In the genomic region with DNA sequence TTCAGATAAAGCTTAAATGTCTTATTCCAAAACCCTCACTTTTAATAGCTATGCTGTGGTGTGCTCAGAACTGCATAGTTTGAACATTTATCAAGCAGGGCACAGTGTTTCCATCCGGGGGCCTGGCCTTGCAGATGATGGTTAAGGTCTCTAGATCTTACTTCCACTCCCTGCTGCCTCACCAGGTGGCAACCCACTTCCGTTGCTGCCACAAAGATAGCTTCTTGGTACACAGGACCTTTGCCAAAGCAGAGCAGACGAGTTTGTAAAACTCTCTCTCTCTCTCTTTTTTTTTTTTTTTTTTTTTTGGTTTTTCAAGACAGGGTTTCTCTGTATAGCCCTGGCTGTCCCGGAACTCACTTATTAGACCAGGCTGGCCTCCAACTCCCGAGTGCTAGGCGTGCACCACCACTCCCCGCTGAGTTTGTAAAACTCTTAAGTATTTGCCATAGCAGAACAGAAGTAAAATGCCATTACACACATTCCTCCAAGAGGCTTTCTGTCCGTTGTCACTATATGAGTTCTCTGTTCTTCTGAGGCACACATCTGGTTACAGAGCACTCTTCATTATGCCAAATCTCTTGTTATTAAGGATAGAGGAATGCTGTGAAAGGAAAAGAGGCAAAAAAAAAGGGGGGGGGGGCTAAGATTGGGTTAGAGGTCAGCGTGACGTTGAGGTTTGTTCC, we compare ENCODE assay signal across 8 mouse cellular contexts. TPM values are rescaled to one million over a fixed set of nuclear protein-coding genes. Genes with fewer than 3 reads are reported as not detected.
A peak's percentile ranks its signal among the peaks of the same experiment; 100 is the strongest.
DNase-seq lines count a peak whose midpoint lies in the region; ATAC-seq lines count a peak whose summit lies in the region.

No protein-coding gene starts in this region.

- WGBS in embryonic facial prominence, embryonic 11.5 days = 68% methylated on average over 10 of the region's 10 CpGs
- WGBS in intestine, embryonic 15.5 days = 59% methylated on average over 10 of the region's 10 CpGs
- 61% methylated on average over 10 of the region's 10 CpGs for WGBS in midbrain, embryonic 15.5 days

- peak overlapping the region; percentile 95 for H3K4me3 ChIP-seq in megakaryocyte, embryonic 14.5 days (replicated peaks)
- H3K4me3 ChIP-seq in embryonic facial prominence, embryonic 11.5 days (ENCODE audit: low read depth, low read length) = peak overlapping the region; percentile 82
- peak overlapping the region; percentile 92 for H3K4me3 ChIP-seq in intestine, embryonic 15.5 days (replicated peaks)
- peak overlapping the region; percentile 92 for H3K4me3 ChIP-seq in midbrain, embryonic 15.5 days

- H3K27me3 ChIP-seq in megakaryocyte, embryonic 14.5 days (replicated peaks) = no peaks in the 10 kb centered on the region
- no peaks in the 10 kb centered on the region for H3K27me3 ChIP-seq in embryonic facial prominence, embryonic 11.5 days (ENCODE audit: control insufficient read depth, insufficient read depth, low read length)
- H3K27me3 ChIP-seq in intestine, embryonic 15.5 days (replicated peaks) = no peaks in the 10 kb centered on the region
- H3K27me3 ChIP-seq in midbrain, embryonic 15.5 days (replicated peaks) = no peaks in the 10 kb centered on the region

- H3K9ac ChIP-seq in embryonic facial prominence, embryonic 11.5 days (replicated peaks; ENCODE audit: low read length) = no peak overlapping the region
- H3K9ac ChIP-seq in intestine, embryonic 15.5 days = no peak overlapping the region
- H3K9ac ChIP-seq in midbrain, embryonic 15.5 days = peak overlapping the region; percentile 84; the same call in 1 of the 2 replicates

- H3K4me1 ChIP-seq in megakaryocyte, embryonic 14.5 days = peaks cover 33% of the 10 kb centered on the region
- H3K4me1 ChIP-seq in embryonic facial prominence, embryonic 11.5 days (ENCODE audit: control insufficient read depth, insufficient read depth, low read length) = no peaks in the 10 kb centered on the region
- H3K4me1 ChIP-seq in intestine, embryonic 15.5 days (replicated peaks) = peaks cover 3% of the 10 kb centered on the region; the same call in 1 of the 2 replicates
- H3K4me1 ChIP-seq in midbrain, embryonic 15.5 days = peaks cover 15% of the 10 kb centered on the region

- no peaks in the 10 kb centered on the region for H3K9me3 ChIP-seq in megakaryocyte, embryonic 14.5 days
- H3K9me3 ChIP-seq in embryonic facial prominence, embryonic 11.5 days (replicated peaks; ENCODE audit: control insufficient read depth, low read length) = no peaks in the 10 kb centered on the region
- no peaks in the 10 kb centered on the region for H3K9me3 ChIP-seq in intestine, embryonic 15.5 days
- no peaks in the 10 kb centered on the region for H3K9me3 ChIP-seq in midbrain, embryonic 15.5 days

- ATAC-seq in megakaryocyte, adult 5-6 weeks (ENCODE audit: poor library complexity, severe bottlenecking) = no peak
- peak; percentile 4; the same call in 1 of the 2 replicates for ATAC-seq in embryonic facial prominence, embryonic 11.5 days (replicated peaks; ENCODE audit: insufficient number of reproducible peaks, low FRiP score, low TSS enrichment, low read depth)
- ATAC-seq in intestine, embryonic 15.5 days = no peak
- ATAC-seq in midbrain, embryonic 15.5 days (replicated peaks) = peak; percentile 6; the same call in 1 of the 2 replicates

- H3K36me3 ChIP-seq in megakaryocyte, embryonic 14.5 days (replicated peaks; ENCODE audit: low read length) = no peaks in the 10 kb centered on the region
- no peaks in the 10 kb centered on the region for H3K36me3 ChIP-seq in embryonic facial prominence, embryonic 11.5 days (replicated peaks; ENCODE audit: control insufficient read depth, insufficient read depth, low read depth, low read length)
- H3K36me3 ChIP-seq in intestine, embryonic 15.5 days = no peaks in the 10 kb centered on the region
- H3K36me3 ChIP-seq in midbrain, embryonic 15.5 days (replicated peaks) = no peaks in the 10 kb centered on the region

- no peak overlapping the region; the same call in 1 of the 2 replicates for H3K4me2 ChIP-seq in embryonic facial prominence, embryonic 11.5 days (ENCODE audit: low read depth, low read length)
- peak overlapping the region; percentile 58 for H3K4me2 ChIP-seq in intestine, embryonic 15.5 days (replicated peaks)
- H3K4me2 ChIP-seq in midbrain, embryonic 15.5 days = peak overlapping the region; percentile 67

- no peak overlapping the region for H3K27ac ChIP-seq in embryonic facial prominence, embryonic 11.5 days (replicated peaks; ENCODE audit: low read depth, low read length)
- no peak overlapping the region for H3K27ac ChIP-seq in intestine, embryonic 15.5 days
- peak overlapping the region; percentile 93 for H3K27ac ChIP-seq in midbrain, embryonic 15.5 days

- DNase-seq in embryonic facial prominence, embryonic 11.5 days (ENCODE audit: low spot score) = no peak
- DNase-seq in adrenal gland, postnatal 25 days = no peak
- no peak for DNase-seq in frontal cortex, postnatal 25 days (ENCODE audit: low spot score in 2 of 2)
- no peak for DNase-seq in left cerebral cortex, adult 8-10 months (ENCODE audit: low spot score in 2 of 2)

RNA-seq across cellular contexts. Expression of a gene that starts 0.8 kb away (rescaled TPM):
- polyA plus RNA-seq in megakaryocyte, embryonic 14.5 days (2012; ENCODE audit: insufficient read depth, low replicate concordance) = 1.5 and 1.9 TPM in 2 replicates
- 31.7 and 35.6 TPM in 2 replicates for total RNA-seq in megakaryocyte, adult 5-6 weeks (2015)
- total RNA-seq in megakaryocyte, adult 5-6 weeks (2017) = 19.5 and 26.2 TPM in 2 replicates
- polyA plus RNA-seq in embryonic facial prominence, embryonic 11.5 days (2014; fragmentation: Nextera tagmentation; extraction: Ambion mirVana) = 4.6 and 6.4 TPM in 2 replicates
- polyA plus RNA-seq in intestine, embryonic 15.5 days (2015; fragmentation: Nextera tagmentation; extraction: Ambion mirVana) = 5.3 and 5.9 TPM in 2 replicates
- polyA plus RNA-seq in midbrain, embryonic 15.5 days (2015; fragmentation: Nextera tagmentation; extraction: Ambion mirVana) = 1.6 and 1.8 TPM in 2 replicates
- total RNA-seq in adrenal gland, postnatal 25 days (2021) = 55.1 and 59.0 TPM in 2 replicates
- 10 to 100 TPM; 11.6 to 12.7 (median 12.0) TPM for total RNA-seq in left cerebral cortex, adult 8-10 months (2022)

Comparison
In these comparisons a context has a peak if more than half of its experiments do, and no peak if none do; other contexts are left out.
1. ATAC-seq: peak in embryonic facial prominence, embryonic 11.5 days (single experiment) and midbrain, embryonic 15.5 days (single experiment); none in megakaryocyte, adult 5-6 weeks (single experiment) and intestine, embryonic 15.5 days (single experiment).
2. Peak in every context shown above with its lines, with median percentiles within 50 percentile points of each other: H3K4me3 ChIP-seq.